In the genomic region with DNA sequence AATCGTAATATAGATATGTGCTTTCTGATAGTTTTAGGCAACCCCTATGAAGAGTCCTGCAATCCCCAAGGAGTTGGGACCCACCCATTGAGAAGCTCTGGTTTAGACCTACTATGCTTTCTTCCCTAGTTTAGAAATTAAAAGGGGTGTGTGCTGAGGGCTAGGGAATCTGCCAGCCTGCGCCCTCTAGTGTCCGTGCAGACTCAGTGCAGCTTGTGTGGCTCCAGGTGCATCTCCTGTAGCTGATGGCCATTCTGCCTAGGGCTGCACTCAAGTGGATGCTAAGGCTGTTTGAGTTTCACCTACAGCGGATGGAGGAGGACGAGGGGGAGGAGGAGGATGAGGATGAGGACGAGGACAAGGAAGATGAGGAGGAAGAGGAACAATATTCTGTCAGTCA, we compare ENCODE assay signal across 8 mouse cellular contexts. TPM values are rescaled to one million over a fixed set of nuclear protein-coding genes. Genes with fewer than 3 reads are reported as not detected.
A peak's percentile ranks its signal among the peaks of the same experiment; 100 is the strongest.
DNase-seq lines count a peak whose midpoint lies in the region; ATAC-seq and TF ChIP-seq lines count a peak whose summit lies in the region.
"Not testable (repeated sequence)": the region's sequence is repeated elsewhere in the genome, so short reads cannot be mapped to it uniquely, and the experiment has no call there.

No protein-coding gene starts in this region.

- TF ChIP-seq POLR2A in cerebellum, adult 2 months (IDR thresholded peaks at IDR 0.05; ENCODE audit: borderline replicate concordance, insufficient read depth, low read length); heart, adult 2 months (IDR thresholded peaks at IDR 0.05; ENCODE audit: insufficient read depth, low read depth, low read length); testis, adult 2 months (IDR thresholded peaks at IDR 0.05; ENCODE audit: control insufficient read depth, low read depth, low read length): not testable (repeated sequence)

- not testable (repeated sequence) for TF ChIP-seq EP300 in heart, adult 2 months (IDR thresholded peaks at IDR 0.05; ENCODE audit: insufficient read depth, low read depth, low read length)

- not testable (repeated sequence) for H3K4me1 ChIP-seq in cerebellum, adult 2 months (ENCODE audit: control insufficient read depth, insufficient read depth, low read length); heart, adult 2 months (ENCODE audit: control insufficient read depth, insufficient read depth, low read length); testis, adult 2 months (ENCODE audit: control insufficient read depth, insufficient read depth, low read length)

- not testable (repeated sequence) for H3K4me3 ChIP-seq in cerebellum, adult 2 months (replicated peaks; ENCODE audit: insufficient read depth, low read depth, low read length); heart, adult 2 months; left cerebral cortex, adult 2 months; testis, adult 2 months (ENCODE audit: control insufficient read depth, low read depth, low read length)

- H3K9ac ChIP-seq in heart, adult 2 months (ENCODE audit: low read depth, low read length): not testable (repeated sequence)

- intact Hi-C loops in heart, adult 2 months (cut with DNase I); left cerebral cortex, adult 2 months (cut with DNase I): not testable (repeated sequence)

- H3K36me3 ChIP-seq in heart, adult 2 months (ENCODE audit: control insufficient read depth, insufficient read depth, low read length); testis, adult 2 months (ENCODE audit: control insufficient read depth, insufficient read depth, low read length): not testable (repeated sequence)

- H3K27ac ChIP-seq in cerebellum, adult 2 months (ENCODE audit: insufficient read depth, low read length); heart, adult 2 months; left cerebral cortex, adult 2 months; testis, adult 2 months (ENCODE audit: control insufficient read depth, insufficient read depth, low read depth, low read length): not testable (repeated sequence)

- WGBS in cerebellum, adult 2 months: 58% methylated on average over 6 of the region's 6 CpGs
- WGBS in heart, adult 2 months: 56% methylated on average over 6 of the region's 6 CpGs

- CTCF ChIA-PET in Patski (lab: Charles Lee): not testable (repeated sequence)

- H3K79me2 ChIP-seq in heart, adult 2 months (replicated peaks; ENCODE audit: control insufficient read depth, insufficient read depth, low read length): not testable (repeated sequence)

- peak; percentile 5 for DNase-seq in 416B (ENCODE audit: low read depth)
- not testable (repeated sequence) for DNase-seq in Patski (ENCODE audit: low read depth, low spot score); heart, adult 2 months; left cerebral cortex, adult 2 months (ENCODE audit: extremely low spot score in 1 of 2, low spot score in 2 of 2)
- DNase-seq in cerebellum, adult 2 months: peak; percentile 3 to 8
- DNase-seq in kidney, adult 18-20 months: peak; percentile 3
- peak; percentile 12 for DNase-seq in lung, postnatal 36 days

- not testable (repeated sequence) for ATAC-seq in Patski

- in situ Hi-C loops in Patski (cut with MboI; ENCODE audit: low pct_unique_long_range_greater_than_20kb): not testable (repeated sequence)

- POLR2A ChIA-PET in Patski (lab: Charles Lee): not testable (repeated sequence)

- peak; percentile 33 for TF ChIP-seq CTCF in Patski (IDR thresholded peaks at IDR 0.05)
- TF ChIP-seq CTCF in cerebellum, adult 2 months (IDR thresholded peaks at IDR 0.05; ENCODE audit: borderline replicate concordance, insufficient read depth, low read depth, low read length): not testable (repeated sequence)
- peak; percentile 59 for TF ChIP-seq CTCF in heart, adult 2 months (IDR thresholded peaks at IDR 0.05)
- peak; percentile 50 for TF ChIP-seq CTCF in left cerebral cortex, adult 2 months (IDR thresholded peaks at IDR 0.05)
- TF ChIP-seq CTCF in testis, adult 2 months (IDR thresholded peaks at IDR 0.05; ENCODE audit: control insufficient read depth, insufficient read depth, insufficient replicate concordance, low read depth, low read length): peak; percentile 60; the same call in 1 of the 2 replicates

- not testable (repeated sequence) for H3K27me3 ChIP-seq in Patski; cerebellum, adult 2 months (ENCODE audit: control insufficient read depth, insufficient read depth, low read length); heart, adult 2 months (ENCODE audit: control insufficient read depth, insufficient read depth, low read length); testis, adult 2 months (ENCODE audit: control insufficient read depth, insufficient read depth, low read length)

RNA-seq across cellular contexts. Expression of gene Asap2, which starts 40.6 kb away (rescaled TPM):
- polyA plus RNA-seq in Patski (2021): 8.9 TPM
- polyA plus RNA-seq in cerebellum, adult 2 months (2012; rRNA removed): 27.1 and 28.1 TPM in 2 replicates
- 10 to 100 TPM; 10.3 to 11.5 TPM for total RNA-seq in heart, adult 2 months (2021)
- polyA plus RNA-seq in heart, adult 2 months (2012; rRNA removed): 8.2 and 13.0 TPM in 2 replicates
- total RNA-seq in left cerebral cortex, adult 2 months (2021): 10 to 100 TPM; 41.7 TPM
- polyA plus RNA-seq in testis, adult 2 months (2012; rRNA removed): 0.77 and 0.78 TPM in 2 replicates
